Mouse (Mus musculus) skeletal muscle tissue, adult 2 months (tissue): ENCODE measurements around the gene Stoml3.

ENCODE experiments used
- DNase-seq: peaks from one replicate; pipeline ENCODE4 v3.0.0-alpha.2; 2012; ENCODE audit warnings: low read depth, low spot score

Gene Stoml3

DNA sequence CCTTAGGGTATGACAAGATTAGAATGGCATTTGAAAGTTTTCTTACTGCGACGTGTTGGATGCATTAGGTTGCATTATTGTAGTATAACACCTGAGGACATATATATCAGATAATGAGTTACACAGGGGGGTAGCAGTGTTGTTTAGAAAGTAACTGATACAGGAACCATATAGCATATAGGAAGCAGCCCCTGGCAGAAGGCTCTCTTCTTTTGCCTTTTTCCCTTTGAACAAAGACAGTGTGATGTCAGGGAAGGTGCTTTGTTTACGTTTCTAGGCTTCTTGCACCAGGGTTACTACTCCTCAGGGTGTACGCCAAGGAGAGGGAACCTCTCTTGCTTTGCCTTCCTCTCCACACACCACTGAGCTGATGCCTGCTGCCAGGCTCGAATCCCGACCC is at the start of gene Stoml3:
Gene Stoml3, plus strand, starts transcription at position 301 of the 400 bp plus-strand sequence.
- no peak for DNase-seq

DNA sequence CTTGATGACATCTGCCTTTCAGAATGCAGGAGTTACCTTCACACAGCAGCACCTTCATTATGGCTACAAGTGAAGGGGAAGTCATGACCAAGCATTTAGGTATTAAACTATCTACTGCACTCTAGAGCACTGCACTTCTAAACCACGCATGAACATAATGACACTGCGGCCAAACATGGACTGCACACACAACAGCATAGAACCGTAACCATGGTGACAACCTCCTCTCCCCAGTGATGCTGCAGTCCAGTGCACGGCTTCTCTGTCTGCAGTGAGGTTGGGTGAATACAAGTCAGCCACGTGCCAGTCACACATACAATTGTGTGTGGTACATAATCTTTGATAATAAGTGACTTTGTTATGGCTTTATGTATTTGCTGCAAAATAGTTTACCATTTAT is 42.9 kb upstream of the Stoml3 start:
- DNase-seq: no peak

DNA sequence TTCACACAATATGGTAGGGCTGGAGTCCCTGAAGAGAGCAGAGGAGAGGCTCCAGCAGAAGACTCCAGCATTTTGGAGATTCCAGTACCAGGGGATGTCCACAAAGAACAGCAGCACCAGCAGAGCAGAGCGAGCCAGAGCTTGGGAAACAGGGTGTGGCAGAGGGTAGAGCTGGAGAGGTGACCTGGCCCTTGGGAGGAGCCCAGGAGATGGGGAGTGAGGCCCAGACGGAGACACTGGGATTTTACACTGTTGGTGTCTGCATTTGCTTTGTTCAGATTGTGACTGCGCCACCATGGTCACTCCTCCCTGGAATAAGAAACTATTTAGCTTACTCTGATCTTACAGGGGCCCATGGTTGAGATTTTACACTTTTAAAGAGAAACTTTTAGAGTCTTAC is 41.7 kb upstream of the Stoml3 start:
- no peak for DNase-seq

DNA sequence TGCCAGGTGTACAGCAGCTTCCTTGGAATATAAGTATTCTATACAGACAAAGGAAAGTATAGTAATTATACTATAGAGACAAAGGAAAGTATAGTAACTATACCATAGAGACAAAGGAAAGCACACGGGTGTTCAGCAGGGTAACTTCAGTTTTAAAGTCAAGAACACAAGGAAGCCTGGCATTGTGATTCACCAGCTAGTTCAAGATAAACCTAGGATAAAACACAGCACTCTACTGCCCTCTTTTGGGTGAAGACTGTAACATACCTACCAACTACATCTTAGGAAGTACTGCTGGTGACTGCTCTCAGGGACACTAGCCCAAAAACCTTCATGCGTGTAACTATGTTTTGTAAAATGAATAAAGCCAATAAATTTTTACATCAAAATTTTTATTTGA is 40.2 kb upstream of the Stoml3 start:
- peak; percentile 78 for DNase-seq

- no peak for DNase-seq
Observed at GRCm38 (mm10) chr3:53450666-53451065, 37.8 kb upstream of the Stoml3 start.

GRCm38 (mm10) chr3:53452351-53452750 is 36.1 kb upstream of the Stoml3 start:
- DNase-seq: no peak

DNA sequence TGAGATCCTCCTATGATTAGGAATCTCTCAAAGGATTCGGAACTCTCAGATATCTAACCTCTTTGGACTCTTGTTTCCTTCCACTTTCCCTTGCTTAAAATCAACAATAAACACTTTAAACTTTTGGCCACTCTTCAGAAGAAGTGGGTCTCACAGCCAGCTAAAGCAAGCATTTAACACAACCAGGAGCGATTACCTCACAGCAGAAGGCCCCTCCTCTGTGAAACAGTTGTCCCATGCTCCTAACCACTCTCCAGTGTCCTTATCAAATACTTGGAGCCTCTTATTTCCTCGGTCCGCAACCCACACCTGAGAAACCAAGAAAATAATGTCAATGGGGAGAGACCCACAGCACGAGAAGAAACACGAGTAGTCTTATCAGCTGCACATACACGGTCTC is 35.1 kb upstream of the Stoml3 start:
- no peak for DNase-seq

DNA sequence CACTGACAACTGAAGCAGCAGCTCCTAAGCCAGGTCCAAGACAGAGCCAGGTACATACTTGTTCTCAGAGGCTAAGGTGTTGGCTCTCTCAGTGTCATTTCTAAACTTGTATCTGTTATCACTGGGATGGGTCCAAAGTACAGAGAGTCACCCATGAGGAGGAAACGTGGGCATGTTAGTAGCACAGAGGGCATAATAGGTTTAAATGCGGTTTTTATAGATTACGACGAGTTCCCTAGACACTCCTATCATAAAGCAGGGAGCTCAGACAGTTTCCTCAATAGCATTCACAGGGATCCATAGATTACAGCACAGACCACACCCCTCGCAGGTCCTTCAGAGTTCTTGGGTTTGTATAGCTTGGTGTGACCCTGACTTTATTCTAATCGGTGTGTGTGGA is 34.4 kb upstream of the Stoml3 start:
- no peak for DNase-seq

- DNase-seq: no peak
Observed at GRCm38 (mm10) chr3:53454561-53454960, 33.9 kb upstream of the Stoml3 start.

- no peak for DNase-seq
Observed at GRCm38 (mm10) chr3:53454984-53455383, 33.5 kb upstream of the Stoml3 start.

DNA sequence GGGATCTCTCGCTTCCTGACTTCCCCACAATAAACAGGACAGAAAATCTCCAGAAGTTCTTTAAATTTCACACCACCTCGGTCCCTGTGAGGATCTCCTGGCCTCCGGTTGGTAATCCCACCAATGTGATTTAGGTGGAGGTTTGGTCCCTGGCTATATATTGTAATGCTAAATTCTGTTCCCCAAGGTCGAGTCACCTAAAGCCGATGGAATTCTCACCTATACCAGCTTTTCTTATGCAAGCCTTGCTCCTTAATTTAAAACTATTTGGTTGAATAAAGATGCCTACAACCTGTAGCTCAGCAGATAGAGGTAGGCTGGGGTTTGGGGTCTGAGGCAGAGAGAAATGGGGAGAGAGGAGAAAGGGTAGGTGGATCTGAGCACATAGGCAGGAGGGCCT is 30.7 kb upstream of the Stoml3 start:
- DNase-seq: no peak

- DNase-seq: peak; percentile 22
Observed at GRCm38 (mm10) chr3:53460106-53460505, 28.3 kb upstream of the Stoml3 start.

DNA sequence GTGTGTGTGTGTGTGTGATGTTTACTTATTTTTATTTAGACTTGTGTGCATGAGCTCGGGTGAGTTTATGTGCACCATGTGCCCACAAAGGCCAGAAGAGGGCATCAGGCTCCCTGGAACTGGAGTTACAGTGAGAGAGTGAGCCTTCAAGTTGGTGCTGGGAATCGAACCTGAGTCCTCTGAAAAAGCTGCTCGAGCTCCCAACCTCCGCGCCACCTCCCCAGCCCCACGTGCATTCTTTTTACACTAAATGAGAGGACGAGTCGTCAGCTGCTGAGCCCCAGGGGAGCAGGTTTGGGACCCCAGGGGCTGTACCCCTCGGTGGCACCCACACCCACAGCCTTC is 25.8 kb upstream of the Stoml3 start:
- no peak for DNase-seq

GRCm38 (mm10) chr3:53463046-53463764 is 25.2 kb upstream of the Stoml3 start, which contains the start of the genes Nhlrc3 and Proser1:
Gene Nhlrc3, minus strand, starts transcription at chr3:53463332.
Gene Proser1, plus strand, starts transcription at chr3:53463666.
- DNase-seq: peak; percentile 99

- no peak for DNase-seq
Observed at GRCm38 (mm10) chr3:53463765-53464114, 24.7 kb upstream of the Stoml3 start.

DNA sequence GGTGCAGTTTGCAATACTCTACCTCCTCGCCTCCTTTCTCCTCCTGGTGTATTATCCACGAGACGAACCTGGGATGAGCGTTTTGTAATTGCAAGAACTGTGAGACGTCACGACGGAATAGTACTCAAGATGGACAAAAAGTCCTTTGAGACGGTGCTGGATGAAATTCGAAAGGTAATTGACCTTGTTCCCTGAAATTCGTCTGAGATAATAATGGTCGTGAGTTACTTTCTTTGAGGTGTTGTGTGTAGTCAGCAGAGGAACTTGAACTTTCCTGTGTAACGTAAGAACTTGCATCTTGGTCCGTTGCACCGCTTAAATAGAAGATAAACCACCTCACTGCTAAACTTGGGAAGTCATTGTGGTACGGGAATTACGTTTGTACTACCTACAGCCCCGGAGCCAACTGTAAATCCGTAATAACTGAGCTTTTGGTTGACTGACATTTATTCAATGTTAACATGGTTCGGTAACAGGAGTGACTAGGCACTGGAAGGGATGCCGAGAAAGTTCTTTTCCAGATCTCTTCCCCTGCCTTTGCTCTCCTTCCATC is 24.2 kb upstream of the Stoml3 start:
- no peak for DNase-seq

GRCm38 (mm10) chr3:53465330-53465729 is 23.1 kb upstream of the Stoml3 start:
- no peak for DNase-seq

DNA sequence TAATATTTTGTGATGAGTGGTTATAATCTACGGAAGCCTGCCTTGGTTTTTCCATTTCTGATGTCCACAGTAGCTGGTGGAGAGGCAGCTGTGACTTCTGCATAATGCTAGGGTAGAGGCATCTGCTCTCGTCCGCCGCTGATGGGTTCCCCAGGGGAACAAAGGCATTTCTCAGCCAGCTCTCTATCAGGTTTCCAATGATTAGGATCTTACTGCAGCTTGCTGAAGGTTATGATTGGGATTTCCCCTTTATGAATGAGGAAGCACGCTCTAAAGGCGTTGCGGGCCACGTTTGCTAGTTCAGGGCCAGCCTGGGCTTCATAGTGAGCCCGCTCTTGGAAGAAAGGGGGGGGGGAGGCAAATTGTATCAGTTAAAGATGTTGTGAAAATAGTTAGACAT is 22.0 kb upstream of the Stoml3 start:
- no peak for DNase-seq

DNA sequence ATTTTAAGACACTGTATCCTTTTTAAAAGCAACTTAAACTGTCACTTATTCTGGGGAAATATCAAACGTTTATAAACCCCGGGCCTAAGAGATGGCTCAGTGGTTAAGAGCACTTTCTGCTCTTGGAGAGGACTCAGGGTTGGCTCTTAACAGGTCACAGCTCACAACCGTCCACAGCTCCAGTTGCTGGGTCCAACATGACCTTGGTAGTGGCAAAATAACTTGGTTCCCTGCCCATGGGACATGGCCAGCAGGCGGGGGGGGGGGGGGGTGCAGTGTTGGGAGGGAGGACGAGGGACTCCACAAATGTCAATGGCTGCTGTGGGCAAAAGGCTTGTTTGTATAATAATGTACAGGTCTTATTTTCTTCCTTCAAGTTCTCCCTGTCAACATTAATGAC is 21.1 kb upstream of the Stoml3 start:
- peak; percentile 79 for DNase-seq

- DNase-seq: no peak
Observed at GRCm38 (mm10) chr3:53469650-53470049, 18.8 kb upstream of the Stoml3 start.

- DNase-seq: no peak
Observed at GRCm38 (mm10) chr3:53472061-53472460, 16.4 kb upstream of the Stoml3 start.

DNA sequence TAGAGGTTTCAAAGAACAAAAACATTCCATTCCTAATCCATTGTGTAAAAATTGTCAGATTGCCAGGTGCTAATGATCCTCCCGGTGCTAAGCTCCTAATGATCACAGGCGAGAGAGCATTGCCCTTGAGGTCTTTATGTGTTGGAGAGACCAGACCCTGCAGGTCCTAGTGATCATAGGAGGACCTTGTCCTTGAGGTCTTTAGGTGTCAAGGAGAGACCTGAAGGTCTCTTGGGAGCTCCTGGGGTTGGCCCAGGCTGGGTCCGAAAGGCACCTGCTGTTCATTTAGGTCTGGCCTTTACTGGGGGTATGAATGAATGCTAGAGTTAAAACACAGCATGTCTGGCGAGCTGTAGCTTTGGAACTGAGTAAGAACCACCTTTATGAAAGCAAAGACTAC is 14.3 kb upstream of the Stoml3 start:
- DNase-seq: no peak

GRCm38 (mm10) chr3:53475889-53476288 is 12.6 kb upstream of the Stoml3 start:
- no peak for DNase-seq

DNA sequence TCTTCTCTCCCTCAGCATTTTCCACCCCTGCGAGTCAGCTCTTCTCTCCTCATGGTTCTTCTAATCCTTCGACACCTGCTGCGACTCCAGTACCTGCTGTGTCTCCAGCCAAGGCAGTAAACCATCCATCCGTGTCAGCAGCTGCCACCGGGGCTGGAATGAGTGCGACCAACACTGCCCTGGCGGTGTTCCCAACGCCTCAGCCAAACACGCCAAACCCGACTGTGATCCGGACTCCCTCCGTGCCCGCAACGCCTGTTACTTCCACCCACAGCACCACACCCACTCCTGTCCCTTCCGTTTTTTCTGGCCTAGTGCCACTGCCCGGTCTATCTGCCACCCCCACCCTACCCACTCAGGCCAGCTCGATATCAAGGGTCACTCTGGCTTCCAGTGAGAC is 11.0 kb upstream of the Stoml3 start:
- DNase-seq: peak; percentile 59
